Mouse (Mus musculus) left cerebral cortex, postnatal 14 days (tissue): ENCODE results near the gene Man1b1. TPM values are rescaled to one million over a fixed set of nuclear protein-coding genes. Genes with fewer than 3 reads are reported as not detected.
A peak's percentile ranks its signal among the peaks of the same experiment; 100 is the strongest.

Experiments used
- DNase-seq, 2 experiments: peaks; one replicate each; pipeline ENCODE4 v3.0.0; 2021 to 2022; ENCODE audit warnings: low spot score in 2 of 2, mixed read lengths in 1 of 2
- intact Hi-C: fragments of 180-260 bp; cut with DNase I; formaldehyde crosslinking; loops from one replicate; pipeline ENCODE4 v1.15.1; 2025
- long read RNA-seq, 2 experiments: library from polyadenylated mRNA; stranded (forward); transcript quantifications; one replicate each; pipeline ENCODE4 v2.0.0; 2021
- total RNA-seq, 2 experiments: library from RNA; stranded (reverse); gene quantifications; 2 replicates each; pipeline ENCODE4 v1.2.3; 2021

Man1b1 gene
- 10 to 100 TPM; 57.2 to 59.0 TPM for total RNA-seq
- long read RNA-seq, experiment 1, transcript Man1b1-201 (13 exons, 3,755 nt), result major isoform, 44 of 52 reads
- long read RNA-seq, experiment 1, partial matches to known transcripts, result 5 of 52 reads
- long read RNA-seq, experiment 1, other reads (novel, unspliced or antisense), result 3 of 52 reads
- long read RNA-seq, experiment 2, transcript Man1b1-201 (13 exons, 3,755 nt), result major isoform, 37 of 50 reads
- long read RNA-seq, experiment 2, partial matches to known transcripts, result 6 of 50 reads
- long read RNA-seq, experiment 2, other reads (novel, unspliced or antisense), result 7 of 50 reads

- DNase-seq, result peak; percentile 99 to 100
- intact Hi-C loops, result no loop called here
Measured at GRCm38 (mm10) chr2:25332286-25333160, at the start of gene Man1b1. Gene Man1b1, plus strand, starts transcription at chr2:25332338.

- intact Hi-C loops, result no loop called here
Measured at GRCm38 (mm10) chr2:25285551-25285950, 46.6 kb upstream of the Man1b1 start.

DNA sequence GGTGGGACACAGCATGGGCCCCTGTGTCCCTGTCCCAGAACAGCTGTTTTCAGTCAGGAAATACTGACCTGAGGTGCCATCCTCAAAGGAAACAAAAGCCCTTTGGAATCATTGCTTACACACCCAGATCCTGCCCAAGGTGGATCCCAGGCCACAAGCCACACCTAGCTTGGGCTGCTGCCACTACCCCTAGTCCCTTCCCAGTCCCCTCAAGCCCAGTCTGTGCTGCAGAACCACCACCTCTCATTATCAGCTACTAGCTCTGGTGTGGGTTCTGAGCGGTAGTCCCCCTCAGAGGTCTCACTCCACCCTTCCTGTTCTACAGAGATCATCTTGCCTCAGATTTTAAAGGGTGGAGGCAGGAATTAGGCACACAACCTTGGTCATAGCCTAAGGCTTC, 45.8 kb upstream of the Man1b1 start:
- intact Hi-C loops, result no loop called here
- DNase-seq, result no peak

More at GRCm38 (mm10) chr2:25285551-25285950, 46.6 kb upstream of the Man1b1 start:
- no peak for DNase-seq

GRCm38 (mm10) chr2:25286837-25287636, 45.1 kb upstream of the Man1b1 start:
- DNase-seq, result no peak

GRCm38 (mm10) chr2:25287927-25288649, 44.0 kb upstream of the Man1b1 start, which contains the start of gene Tmem210:
Gene Tmem210, plus strand, starts transcription at chr2:25288145.
- DNase-seq, result no peak
- intact Hi-C loops, result no loop called here

More at GRCm38 (mm10) chr2:25286837-25287636, 45.1 kb upstream of the Man1b1 start:
- intact Hi-C loops, result no loop called here

DNA sequence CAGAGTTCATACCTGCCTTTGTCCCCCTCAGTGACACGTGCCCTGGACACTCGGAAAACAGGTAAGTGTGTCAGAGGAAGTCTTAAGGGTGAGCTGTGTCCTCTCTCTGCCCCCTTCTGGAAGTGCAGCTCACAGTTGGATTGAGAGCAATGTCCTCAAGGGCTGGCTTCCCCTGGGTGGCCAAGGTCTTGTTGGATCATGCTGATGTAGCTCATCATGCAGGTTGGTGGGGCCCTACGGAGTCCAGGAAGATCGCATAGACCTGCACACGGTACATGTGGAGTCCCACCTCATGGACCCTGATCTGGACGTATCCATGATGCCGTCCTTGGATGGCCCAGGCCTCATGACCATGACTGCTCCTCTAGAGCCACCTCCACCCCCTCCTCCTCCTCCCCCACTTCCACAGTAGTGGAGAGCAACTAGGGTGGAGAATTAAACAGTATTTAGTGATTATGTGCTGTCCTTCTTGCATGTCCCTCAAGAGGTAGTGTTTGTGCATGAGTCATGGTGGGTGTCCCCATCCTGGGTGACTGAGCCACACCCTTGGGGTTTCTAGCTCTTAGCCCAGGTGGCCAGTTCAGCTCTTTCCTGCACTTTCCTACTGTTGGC, 43.3 kb upstream of the Man1b1 start:
- no peak for DNase-seq
- intact Hi-C loops, result no loop called here

DNA sequence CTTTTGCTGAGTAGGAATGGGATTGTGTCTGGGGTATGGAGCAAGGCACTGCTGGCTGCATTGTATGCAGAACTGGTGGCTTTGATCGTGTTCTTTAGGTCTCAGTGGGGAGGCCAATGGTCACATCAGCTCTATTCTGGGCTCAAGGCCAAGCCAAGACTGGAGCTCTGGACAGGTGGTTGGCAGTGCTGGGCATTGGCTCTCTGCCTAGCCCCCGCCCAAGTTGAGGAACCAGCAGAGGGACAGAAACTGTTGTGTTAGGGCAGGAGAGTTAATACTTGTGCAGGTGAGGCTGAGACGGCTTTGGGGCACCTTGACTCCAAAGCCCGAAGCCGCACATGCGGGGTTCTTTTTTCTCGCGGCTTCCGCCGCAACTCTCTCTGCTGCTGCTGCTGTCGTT, 42.5 kb upstream of the Man1b1 start, which contains the start of gene Lrrc26:
Lrrc26 (plus strand) TSS at position 265 of the 400 bp plus-strand sequence.
- intact Hi-C loops, result no loop called here
- DNase-seq, result no peak

DNA sequence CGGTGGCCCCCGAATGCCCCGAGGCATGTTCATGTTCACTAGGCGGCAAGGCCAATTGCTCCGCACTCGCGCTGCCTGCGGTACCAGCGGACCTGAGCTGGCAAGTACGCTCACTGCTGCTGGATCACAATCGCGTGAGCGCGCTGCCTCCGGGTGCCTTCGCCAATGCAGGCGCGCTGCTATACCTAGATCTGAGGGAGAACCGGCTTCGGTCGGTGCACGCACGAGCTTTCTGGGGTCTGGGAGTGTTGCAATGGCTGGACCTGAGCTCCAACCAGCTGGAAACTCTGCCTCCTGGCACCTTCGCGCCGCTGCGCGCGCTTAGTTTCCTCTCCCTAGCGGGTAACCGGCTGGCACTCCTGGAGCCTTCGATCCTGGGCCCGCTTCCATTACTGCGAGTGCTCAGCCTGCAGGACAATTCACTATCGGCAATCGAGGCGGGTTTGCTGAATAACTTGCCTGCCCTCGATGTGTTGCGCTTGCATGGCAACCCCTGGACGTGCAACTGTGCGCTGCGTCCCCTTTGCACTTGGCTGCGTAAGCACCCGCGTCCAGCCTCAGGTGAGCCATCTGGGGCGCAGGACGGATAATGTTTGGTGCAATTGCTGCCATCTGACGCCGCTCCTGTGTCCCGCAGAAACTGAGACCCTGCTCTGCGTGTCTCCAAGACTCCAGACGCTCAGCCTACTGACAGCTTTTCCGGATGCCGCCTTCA, 41.9 kb upstream of the Man1b1 start:
- intact Hi-C loops, result no loop called here

GRCm38 (mm10) chr2:25290816-25291130, 41.4 kb upstream of the Man1b1 start:
- peak; percentile 58 to 81 for DNase-seq
- intact Hi-C loops, result no loop called here

More for the DNA sequence above, 41.9 kb upstream of the Man1b1 start:
- DNase-seq, result peak; percentile 73 to 76

DNA sequence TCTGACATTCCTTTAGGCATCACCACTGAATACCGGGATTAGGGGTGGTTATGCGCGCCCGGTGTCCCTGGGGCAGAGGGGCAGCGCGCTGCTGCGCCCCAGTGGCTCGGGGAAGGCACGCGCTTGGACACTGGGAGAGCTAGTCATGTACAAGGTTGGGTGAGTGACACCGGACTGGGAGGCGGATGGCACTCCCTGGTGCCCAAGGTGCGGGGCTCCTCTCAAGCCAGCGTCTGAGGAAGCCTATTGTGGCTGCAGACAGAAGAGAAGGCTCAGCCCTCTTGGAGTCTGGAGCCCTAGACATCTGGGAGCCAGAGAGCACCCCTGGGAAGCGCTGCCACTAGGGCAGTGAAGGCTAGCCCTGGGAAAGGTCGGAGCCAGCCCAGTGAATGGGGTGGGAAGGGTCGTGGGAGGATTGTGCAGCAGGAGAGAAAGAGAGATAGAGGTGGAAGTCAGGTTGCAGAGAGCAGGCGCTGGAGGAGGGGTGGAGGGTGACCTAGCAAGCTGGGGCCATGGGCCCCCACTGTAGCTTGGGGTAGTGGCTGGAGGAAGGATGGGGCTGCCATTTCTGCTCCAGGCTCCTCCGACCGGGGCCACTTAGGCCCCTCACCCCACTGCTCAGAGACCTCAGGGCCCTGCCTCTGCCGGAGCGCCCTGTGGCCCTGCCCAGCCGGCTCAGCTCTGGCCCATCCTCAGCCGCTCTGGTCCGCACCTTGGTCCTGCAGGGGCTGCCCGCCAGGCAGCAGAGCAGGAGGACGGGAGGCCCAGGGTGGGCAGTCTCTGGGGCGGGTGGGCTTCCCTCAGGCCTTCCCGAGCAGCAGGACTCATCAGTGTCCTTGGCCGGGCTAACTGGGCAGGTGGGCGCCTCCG, 40.7 kb upstream of the Man1b1 start:
- DNase-seq, result no peak
- intact Hi-C loops, result no loop called here

- DNase-seq, result peak; percentile 58 to 68
- intact Hi-C loops, result no loop called here
Measured at GRCm38 (mm10) chr2:25292054-25292544, 40.0 kb upstream of the Man1b1 start.

GRCm38 (mm10) chr2:25292856-25293255, 39.3 kb upstream of the Man1b1 start:
- intact Hi-C loops, result no loop called here
- peak in 1 of 2 experiments; percentile 71 for DNase-seq

GRCm38 (mm10) chr2:25293706-25294105, 38.4 kb upstream of the Man1b1 start:
- no peak for DNase-seq
- intact Hi-C loops, result no loop called here

- intact Hi-C loops, result no loop called here
- DNase-seq, result no peak
Measured at GRCm38 (mm10) chr2:25297093-25297492, 35.0 kb upstream of the Man1b1 start.

GRCm38 (mm10) chr2:25298046-25298445, 34.1 kb upstream of the Man1b1 start:
- intact Hi-C loops, result no loop called here
- DNase-seq, result no peak

DNA sequence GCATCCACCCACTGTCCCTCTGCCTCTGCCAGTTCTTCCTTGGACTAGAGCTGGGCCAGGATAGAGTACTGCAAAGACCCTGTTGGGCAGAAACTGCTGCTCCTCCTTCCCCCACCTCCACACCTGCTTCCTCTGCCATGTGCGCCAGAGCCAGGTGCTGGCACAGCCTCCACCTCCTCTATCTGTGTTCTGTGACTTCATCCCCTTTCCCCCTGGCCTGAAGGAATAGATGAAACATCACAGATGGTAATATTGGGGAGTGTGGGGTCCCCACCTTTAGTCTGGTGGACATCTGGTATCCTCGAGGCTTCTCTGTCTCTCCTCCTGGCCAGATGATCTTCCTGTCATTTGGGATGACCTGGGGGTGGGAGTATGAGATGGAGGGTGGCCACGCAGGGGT, 28.7 kb upstream of the Man1b1 start:
- intact Hi-C loops, result no loop called here
- DNase-seq, result no peak
